Mouse (Mus musculus) ES-E14 (cell line): Measurements from ENCODE around the gene Sox5.

Experiments used
- CHD2 ChIP-seq: IDR thresholded peaks from 2 replicates; pipeline ENCODE4 v1.6.1; 2014; ENCODE audit warnings: mild to moderate bottlenecking, low read depth, low read length, inconsistent platforms
- HCFC1 ChIP-seq: IDR thresholded peaks from 2 replicates; pipeline ENCODE4 v1.6.1; 2012; ENCODE audit warnings: low read length, inconsistent platforms, borderline replicate concordance; ENCODE audit not compliant: insufficient read depth
- MAFK ChIP-seq: IDR thresholded peaks from 2 replicates; pipeline ENCODE4 v1.6.1; 2014; ENCODE audit warnings: mild to moderate bottlenecking, low read depth, low read length, inconsistent platforms; ENCODE audit not compliant: insufficient read depth
- ZNF384 ChIP-seq: IDR thresholded peaks from 2 replicates; pipeline ENCODE4 v1.6.1; 2012; ENCODE audit warnings: low read depth, low read length, inconsistent platforms

DNA sequence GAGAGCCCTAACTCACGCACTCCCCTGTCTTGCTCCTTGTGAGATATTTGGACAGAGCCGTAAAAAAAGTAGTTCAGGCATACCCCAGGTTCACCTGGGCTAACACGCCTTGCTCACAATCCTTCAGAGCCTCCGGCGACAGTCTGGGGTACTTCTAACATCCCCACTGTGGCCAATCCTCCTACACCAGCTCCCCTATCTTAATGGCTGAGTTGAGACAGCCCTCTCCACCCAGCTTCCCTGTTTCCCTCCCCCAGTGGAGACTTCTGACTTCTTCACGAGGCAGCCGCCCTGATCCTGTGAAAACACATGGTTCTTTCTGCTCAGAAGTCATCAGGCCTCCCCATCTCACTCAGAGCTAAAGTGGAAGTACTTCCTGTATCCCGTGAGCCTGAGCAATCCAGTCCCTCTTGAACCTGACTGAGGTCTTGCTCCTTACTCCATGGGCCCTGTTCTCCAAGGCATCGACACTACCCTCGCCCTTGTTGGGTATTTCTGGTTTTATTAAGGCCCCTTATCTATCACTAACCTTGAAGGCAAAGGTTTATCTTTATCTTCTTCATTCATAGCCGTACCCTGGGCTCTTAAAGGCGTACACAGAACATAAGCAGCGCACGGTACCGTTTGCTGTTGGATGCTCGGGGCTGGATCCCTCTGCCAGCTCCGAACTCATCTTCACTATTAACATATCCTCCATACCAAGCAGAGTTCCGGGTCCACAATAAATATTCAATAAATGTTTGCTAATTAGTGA lies 242.2 kb downstream of the Sox5 start:
- TF ChIP-seq MAFK (no peak), HCFC1 (no peak), CHD2 (no peak), ZNF384 (no peak)
